Mouse (Mus musculus) forebrain, embryonic 15.5 days (tissue): ENCODE measurements around the gene Ndufs8. TPM values are rescaled to one million over a fixed set of nuclear protein-coding genes. Genes with fewer than 3 reads are reported as not detected.
A peak's percentile ranks its signal among the peaks of the same experiment; 100 is the strongest.

Source experiments
- ATAC-seq: fragments of 200-750 bp; cut with Nextera tagmentation; replicated peaks from 2 replicates; pipeline ENCODE4 v1.8.0; 2017; ENCODE audit warnings: mild to moderate bottlenecking, moderate TSS enrichment, moderate library complexity
- H3K27ac ChIP-seq: fragments of 300-500 bp; sonication (generic); replicated peaks from 2 replicates; pipeline ENCODE4 v1.5.1; 2015; ENCODE audit warnings: mild to moderate bottlenecking, inconsistent platforms
- H3K27me3 ChIP-seq: fragments of 300-500 bp; sonication (generic); 2 replicates; pipeline ENCODE4 v1.6.1; 2015; ENCODE audit warnings: inconsistent platforms
- H3K36me3 ChIP-seq: fragments of 300-500 bp; sonication (generic); 2 replicates; pipeline ENCODE4 v1.6.1; 2015; ENCODE audit warnings: mild to moderate bottlenecking, inconsistent platforms
- H3K4me1 ChIP-seq: fragments of 300-500 bp; sonication (generic); 2 replicates; pipeline ENCODE4 v1.6.1; 2015; ENCODE audit warnings: inconsistent platforms
- H3K4me2 ChIP-seq: fragments of 300-500 bp; sonication (generic); replicated peaks from 2 replicates; pipeline ENCODE4 v1.6.1; 2015; ENCODE audit warnings: mild to moderate bottlenecking, inconsistent platforms
- H3K4me3 ChIP-seq: fragments of 300-500 bp; sonication (generic); 2 replicates; pipeline ENCODE4 v1.5.1; 2015; ENCODE audit warnings: mild to moderate bottlenecking, inconsistent platforms
- H3K9ac ChIP-seq: fragments of 300-500 bp; sonication (generic); replicated peaks from 2 replicates; pipeline ENCODE4 v1.6.1; 2015; ENCODE audit warnings: mild to moderate bottlenecking, inconsistent platforms
- H3K9me3 ChIP-seq: fragments of 300-500 bp; sonication (generic); 2 replicates; pipeline ENCODE4 v1.6.1; 2016; ENCODE audit warnings: inconsistent platforms
- WGBS: fragments of 180-500 bp; shearing (Covaris S2); methylation state at CpG from one replicate; pipeline ENCODE4 v1.1.7; 2015; ENCODE audit warnings: mixed read lengths; 5-methylcytosine and 5-hydroxymethylcytosine counted together
- polyA plus RNA-seq: library from polyadenylated mRNA; unstranded; fragments of >200 nt; fragmentation: Nextera tagmentation; extraction: Ambion mirVana; gene quantifications from 2 replicates; pipeline ENCODE4 v1.2.1, GENCODE M21; 2015

Gene Ndufs8
- polyA plus RNA-seq, 1 experiment from 2014 or later = 195 TPM

DNA sequence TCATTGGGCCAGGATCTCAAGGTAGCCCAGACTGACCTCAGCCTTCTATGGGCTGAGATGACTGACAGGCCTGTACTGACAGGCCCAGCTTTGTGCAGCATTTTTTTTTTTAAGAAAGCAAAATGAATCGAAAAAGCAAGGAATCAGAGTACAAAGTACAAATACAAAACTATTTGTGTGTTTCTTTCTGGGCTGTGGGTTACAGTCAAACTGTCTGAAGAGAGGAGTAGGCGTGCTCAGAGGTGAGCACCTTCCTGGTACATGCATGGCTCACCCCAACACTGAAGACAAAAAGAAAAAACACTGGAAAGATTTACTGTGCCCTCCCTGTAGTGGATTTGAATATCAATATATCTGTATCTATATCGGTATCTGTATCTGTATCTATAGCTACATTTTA, 35.2 kb upstream of the Ndufs8 start:
- Histone ChIP-seq H3K9me3 (no peaks in the 10 kb centered on the region), H3K27ac (no peak overlapping the region), H3K4me3 (no peak overlapping the region), H3K36me3 (no peaks in the 10 kb centered on the region), H3K4me2 (no peak overlapping the region), H3K4me1 (0 out of 2 replicates have a peak, but pooled peaks cover 4% of the 10 kb centered on the region), H3K27me3 (0 out of 2 replicates have a peak, but pooled peaks cover 3% of the 10 kb centered on the region), H3K9ac (no peak overlapping the region)
- 77% methylated on average over 3 of the region's 3 CpGs for WGBS
- ATAC-seq = no peak

DNA sequence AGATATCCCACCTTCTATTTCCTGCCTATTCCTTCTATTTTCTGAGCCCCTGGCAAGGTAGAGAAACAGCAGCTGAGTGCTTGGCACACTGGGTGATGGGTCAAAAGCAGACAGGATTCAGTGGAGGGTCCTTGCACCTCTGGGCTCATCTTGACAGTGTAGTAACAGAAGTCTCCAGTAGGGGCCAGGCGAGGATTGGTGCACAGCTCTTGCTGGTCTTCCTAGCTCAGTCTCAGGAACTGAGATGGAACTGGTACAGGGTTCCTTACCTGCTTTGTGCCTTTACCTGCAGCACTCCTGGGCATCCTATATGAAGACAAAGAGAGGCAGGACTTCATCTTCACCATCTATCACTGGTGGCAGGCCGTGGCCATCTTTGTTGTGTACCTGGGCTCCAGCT, 34.1 kb upstream of the Ndufs8 start:
- no peak overlapping the region for H3K4me3 ChIP-seq
- H3K4me1 ChIP-seq = 0 out of 2 replicates have a peak, but pooled peaks cover 4% of the 10 kb centered on the region
- ATAC-seq = peak; percentile 68; the same call in 1 of the 2 replicates
- no peak overlapping the region for H3K4me2 ChIP-seq
- H3K27me3 ChIP-seq = 0 out of 2 replicates have a peak, but pooled peaks cover 3% of the 10 kb centered on the region
- H3K36me3 ChIP-seq = no peaks in the 10 kb centered on the region
- H3K27ac ChIP-seq = no peak overlapping the region
- H3K9ac ChIP-seq = no peak overlapping the region
- 12% methylated on average over 2 of the region's 2 CpGs for WGBS
- no peaks in the 10 kb centered on the region for H3K9me3 ChIP-seq

DNA sequence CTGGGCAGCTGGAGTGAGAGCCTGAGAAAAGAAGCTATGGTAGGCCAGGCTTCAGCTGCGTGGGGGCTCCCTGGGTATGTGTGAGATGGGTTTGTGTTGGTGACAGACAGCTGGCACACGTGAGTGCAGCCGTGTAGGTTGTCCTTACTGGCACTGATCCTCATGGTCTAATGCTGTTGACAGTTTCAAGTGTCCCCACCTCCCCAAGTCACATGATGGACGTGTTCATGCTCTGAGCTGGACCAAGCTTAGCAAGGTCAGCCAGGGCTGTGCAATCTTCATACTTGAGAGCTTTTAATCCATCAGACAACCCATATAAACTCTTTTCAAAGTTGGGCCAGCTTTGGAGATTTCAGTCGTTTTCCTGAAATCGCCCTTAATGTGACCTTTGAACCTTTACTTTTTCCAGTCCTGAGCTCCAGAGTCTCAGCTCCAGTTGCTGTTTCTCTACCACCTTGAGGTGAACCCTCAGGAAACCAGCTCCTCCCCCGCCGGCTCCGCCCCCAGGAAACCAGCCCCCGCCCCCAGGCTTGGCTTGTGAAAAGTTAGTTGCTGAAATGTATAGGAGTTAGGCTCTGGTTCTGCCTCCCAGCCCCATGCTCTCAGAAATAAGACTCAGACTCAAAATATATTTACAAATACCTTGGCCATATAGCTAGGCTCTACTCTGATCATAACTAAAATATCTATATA, 33.4 kb upstream of the Ndufs8 start:
- no peak overlapping the region for H3K4me2 ChIP-seq
- H3K9me3 ChIP-seq = no peaks in the 10 kb centered on the region
- no peak overlapping the region for H3K9ac ChIP-seq
- WGBS = 40% methylated on average over 10 of the region's 10 CpGs
- 0 out of 2 replicates have a peak, but pooled peaks cover 4% of the 10 kb centered on the region for H3K4me1 ChIP-seq
- H3K4me3 ChIP-seq = no peak overlapping the region
- no peak overlapping the region for H3K27ac ChIP-seq
- H3K36me3 ChIP-seq = no peaks in the 10 kb centered on the region
- ATAC-seq = no peak
- 0 out of 2 replicates have a peak, but pooled peaks cover 3% of the 10 kb centered on the region for H3K27me3 ChIP-seq

DNA sequence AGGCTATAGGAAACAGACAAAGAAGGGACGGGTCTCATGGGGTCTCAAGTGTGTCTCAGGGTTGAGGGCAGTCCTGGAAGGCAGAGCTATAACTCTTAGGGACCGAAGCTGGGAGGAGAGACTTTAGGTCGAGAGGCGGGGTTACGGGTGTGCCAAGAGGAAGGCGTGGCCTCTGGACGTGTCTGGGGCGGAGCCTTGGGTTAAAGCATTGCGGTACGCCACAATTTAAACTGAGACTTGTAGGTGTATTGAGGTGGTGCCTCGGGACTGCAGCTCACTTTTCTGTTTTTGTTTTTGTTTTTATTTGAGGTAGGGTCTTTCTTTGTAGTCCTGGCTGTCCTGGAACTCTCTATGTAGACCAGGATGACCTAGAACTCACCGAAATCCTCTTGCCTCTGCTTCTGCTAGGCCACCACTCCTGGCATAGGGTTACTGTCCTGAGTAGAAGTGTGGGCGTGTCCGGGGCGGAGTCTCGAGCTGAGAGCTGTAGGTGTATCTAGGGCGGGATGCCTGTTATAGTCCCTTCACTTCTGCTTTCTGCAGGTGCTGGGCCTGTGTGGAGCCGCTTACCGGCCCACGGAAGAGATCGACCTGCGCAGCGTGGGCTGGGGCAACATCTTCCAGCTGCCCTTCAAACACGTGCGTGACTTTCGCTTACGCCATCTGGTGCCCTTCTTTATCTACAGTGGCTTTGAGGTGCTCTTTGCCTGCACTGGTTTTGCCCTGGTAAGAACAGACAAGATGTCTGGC, 30.6 kb upstream of the Ndufs8 start:
- H3K4me3 ChIP-seq = no peak overlapping the region
- 0 out of 2 replicates have a peak, but pooled peaks cover 4% of the 10 kb centered on the region for H3K4me1 ChIP-seq
- H3K9me3 ChIP-seq = no peaks in the 10 kb centered on the region
- H3K27ac ChIP-seq = no peak overlapping the region
- no peak for ATAC-seq
- H3K4me2 ChIP-seq = no peak overlapping the region
- H3K36me3 ChIP-seq = no peaks in the 10 kb centered on the region
- 30% methylated on average over 27 of the region's 27 CpGs for WGBS
- 0 out of 2 replicates have a peak, but pooled peaks cover 3% of the 10 kb centered on the region for H3K27me3 ChIP-seq
- no peak overlapping the region for H3K9ac ChIP-seq

DNA sequence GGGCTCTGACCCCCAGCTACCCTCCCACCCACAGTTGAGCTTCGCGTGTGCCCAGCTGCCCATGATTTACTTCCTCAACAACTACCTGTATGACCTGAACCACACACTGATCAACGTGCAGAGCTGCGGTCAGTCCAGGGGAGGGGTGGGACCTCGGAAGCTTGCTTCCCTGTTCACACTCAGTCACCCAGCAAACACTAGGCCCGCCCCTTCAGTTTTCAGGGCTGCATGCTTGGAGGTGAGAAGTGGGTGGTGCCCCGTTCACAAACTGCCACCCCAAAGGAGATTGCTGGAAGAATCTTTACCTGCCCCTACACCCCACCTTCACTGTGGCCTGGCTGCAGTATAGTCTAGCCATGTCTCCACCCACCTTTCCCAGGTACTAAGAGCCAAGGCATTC, 29.7 kb upstream of the Ndufs8 start:
- Histone ChIP-seq H3K4me3 (no peak overlapping the region), H3K4me1 (0 out of 2 replicates have a peak, but pooled peaks cover 4% of the 10 kb centered on the region), H3K9me3 (no peaks in the 10 kb centered on the region), H3K36me3 (no peaks in the 10 kb centered on the region), H3K27ac (no peak overlapping the region), H3K4me2 (no peak overlapping the region), H3K27me3 (0 out of 2 replicates have a peak, but pooled peaks cover 3% of the 10 kb centered on the region), H3K9ac (no peak overlapping the region)
- 90% methylated on average over 7 of the region's 7 CpGs for WGBS
- no peak for ATAC-seq

DNA sequence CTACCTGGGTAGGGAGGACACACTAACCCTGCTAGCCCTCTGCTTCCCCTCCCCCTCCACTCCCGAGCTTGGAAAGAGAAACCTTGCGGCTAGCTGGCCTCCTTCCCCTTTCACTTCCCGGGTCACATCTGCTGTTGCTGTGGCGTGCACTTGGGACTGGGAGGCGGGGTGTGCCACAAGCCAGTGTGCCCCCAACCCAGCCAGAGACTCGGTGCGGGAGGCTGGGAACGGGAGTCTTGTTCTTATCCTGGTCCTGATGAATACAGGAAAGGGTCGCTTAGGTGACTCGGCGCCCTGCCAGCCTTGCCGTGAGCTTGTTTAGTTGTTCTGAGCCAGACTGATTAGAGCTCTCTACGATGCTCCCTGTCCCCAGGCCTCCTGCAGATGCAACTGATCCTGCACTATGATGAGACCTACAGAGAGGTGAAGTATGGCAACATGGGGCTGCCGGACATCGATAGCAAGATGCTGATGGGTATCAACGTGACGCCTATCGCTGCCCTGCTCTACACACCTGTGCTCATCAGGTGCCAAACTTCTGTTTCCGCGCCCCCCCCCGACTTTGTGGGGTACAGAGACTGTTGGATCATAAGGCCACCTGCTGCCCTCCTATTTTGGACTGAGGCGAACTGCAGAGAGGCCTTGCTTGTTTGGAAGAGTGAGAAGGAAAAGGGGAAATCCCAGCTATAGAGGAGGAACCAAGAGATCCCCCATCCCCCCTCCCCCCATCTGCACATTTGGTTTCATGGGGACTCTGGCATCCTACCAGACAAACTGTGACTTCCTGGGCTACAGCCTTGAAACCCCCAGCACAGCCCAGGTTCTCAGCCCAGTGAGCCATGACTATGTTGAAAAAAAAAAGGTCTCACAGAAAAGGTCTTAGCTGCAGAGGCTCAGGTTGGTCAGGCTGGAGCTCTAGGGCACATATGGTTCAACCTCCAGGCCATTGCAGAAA, 23.6 kb upstream of the Ndufs8 start:
- 6% methylated on average over 21 of the region's 22 CpGs for WGBS
- no peaks in the 10 kb centered on the region for H3K9me3 ChIP-seq
- peak overlapping the region; percentile 33 for H3K9ac ChIP-seq
- H3K36me3 ChIP-seq = no peaks in the 10 kb centered on the region
- H3K4me3 ChIP-seq = peak overlapping the region; percentile 39
- peaks cover 13% of the 10 kb centered on the region for H3K4me1 ChIP-seq
- peaks cover 4% of the 10 kb centered on the region; the same call in 1 of the 2 replicates for H3K27me3 ChIP-seq
- ATAC-seq = no peak
- no peak overlapping the region for H3K27ac ChIP-seq
- H3K4me2 ChIP-seq = peak overlapping the region; percentile 70

DNA sequence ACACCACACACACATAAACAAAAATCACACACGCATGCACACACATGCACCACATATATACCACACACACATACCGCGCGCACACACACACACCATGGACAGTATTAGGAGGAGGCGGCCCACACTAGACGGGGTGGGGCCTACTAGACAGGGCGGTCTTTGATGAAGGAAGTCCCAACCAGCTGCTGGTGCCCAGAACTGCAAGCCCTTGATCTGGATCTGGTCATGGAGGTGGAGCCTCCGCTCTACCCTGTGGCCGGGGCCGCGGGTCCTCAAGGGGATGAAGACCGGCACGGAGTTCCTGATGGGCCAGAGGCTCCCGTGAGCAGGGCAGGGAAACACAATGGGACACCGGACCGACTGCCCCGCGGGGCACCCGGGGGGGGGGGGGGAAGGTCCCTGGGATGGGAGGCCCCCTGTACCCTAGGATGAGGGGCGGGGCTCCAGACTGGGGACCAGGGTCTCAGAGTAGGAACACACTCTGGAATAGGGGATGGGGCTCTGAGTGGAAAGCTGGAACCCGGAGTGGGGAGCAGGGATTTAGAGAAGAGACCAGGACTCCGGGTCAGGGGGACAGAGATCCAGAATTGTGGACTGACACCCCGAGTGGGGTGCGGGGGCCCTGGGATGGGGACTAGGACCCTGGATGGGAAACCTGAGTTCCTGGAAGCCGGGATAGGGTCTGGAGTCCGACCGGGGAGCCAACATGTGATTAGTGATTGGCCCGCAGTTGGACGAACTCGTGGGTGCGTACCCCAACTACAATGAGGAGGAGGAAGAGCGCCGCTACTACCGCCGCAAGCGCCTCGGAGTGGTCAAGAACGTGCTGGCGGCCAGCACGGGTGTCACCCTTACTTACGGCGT, 22.7 kb upstream of the Ndufs8 start, which contains the start of gene Unc93b1:
TSS of gene Unc93b1 (plus strand) at position 155 of the 864 bp plus-strand sequence.
- WGBS = 8% methylated on average over 42 of the region's 42 CpGs
- H3K4me1 ChIP-seq = peaks cover 18% of the 10 kb centered on the region
- no peaks in the 10 kb centered on the region for H3K9me3 ChIP-seq
- 0 out of 2 replicates have a peak, but pooled peaks have one; percentile 51 for ATAC-seq
- H3K36me3 ChIP-seq = no peaks in the 10 kb centered on the region
- H3K4me2 ChIP-seq = peak within 1 kb of the TSS; percentile 70
- H3K27ac ChIP-seq = no peak within 1 kb of the TSS
- H3K9ac ChIP-seq = peak within 1 kb of the TSS; percentile 33
- peak within 1 kb of the TSS; percentile 39 for H3K4me3 ChIP-seq
- H3K27me3 ChIP-seq = peaks cover 4% of the 10 kb centered on the region; the same call in 1 of the 2 replicates

DNA sequence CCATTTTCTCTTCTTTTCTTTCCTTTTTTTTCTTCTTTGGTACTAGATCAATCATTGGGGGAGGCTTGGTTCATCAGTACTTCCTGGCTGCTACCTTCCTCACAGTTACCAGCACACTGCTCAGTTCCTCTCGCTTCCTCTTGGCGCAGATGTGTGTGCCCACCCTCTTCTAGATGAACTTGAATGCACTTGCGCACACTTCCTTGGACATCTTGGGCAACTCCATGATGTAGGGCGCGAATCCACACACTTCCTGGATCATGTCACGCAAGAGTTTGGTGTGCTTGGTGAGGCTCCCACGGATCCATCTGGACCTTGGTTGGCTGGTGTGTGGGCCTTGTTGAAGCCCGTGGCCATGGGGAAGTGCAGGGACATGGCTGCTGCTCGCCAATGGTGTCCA, 19.1 kb upstream of the Ndufs8 start:
- Histone ChIP-seq H3K9ac (no peak overlapping the region), H3K36me3 (no peaks in the 10 kb centered on the region), H3K27me3 (peaks cover 4% of the 10 kb centered on the region; the same call in 1 of the 2 replicates), H3K27ac (no peak overlapping the region), H3K4me2 (no peak overlapping the region), H3K4me1 (peaks cover 32% of the 10 kb centered on the region), H3K4me3 (no peak overlapping the region), H3K9me3 (no peaks in the 10 kb centered on the region)
- 91% methylated on average over 9 of the region's 9 CpGs for WGBS
- no peak for ATAC-seq

DNA sequence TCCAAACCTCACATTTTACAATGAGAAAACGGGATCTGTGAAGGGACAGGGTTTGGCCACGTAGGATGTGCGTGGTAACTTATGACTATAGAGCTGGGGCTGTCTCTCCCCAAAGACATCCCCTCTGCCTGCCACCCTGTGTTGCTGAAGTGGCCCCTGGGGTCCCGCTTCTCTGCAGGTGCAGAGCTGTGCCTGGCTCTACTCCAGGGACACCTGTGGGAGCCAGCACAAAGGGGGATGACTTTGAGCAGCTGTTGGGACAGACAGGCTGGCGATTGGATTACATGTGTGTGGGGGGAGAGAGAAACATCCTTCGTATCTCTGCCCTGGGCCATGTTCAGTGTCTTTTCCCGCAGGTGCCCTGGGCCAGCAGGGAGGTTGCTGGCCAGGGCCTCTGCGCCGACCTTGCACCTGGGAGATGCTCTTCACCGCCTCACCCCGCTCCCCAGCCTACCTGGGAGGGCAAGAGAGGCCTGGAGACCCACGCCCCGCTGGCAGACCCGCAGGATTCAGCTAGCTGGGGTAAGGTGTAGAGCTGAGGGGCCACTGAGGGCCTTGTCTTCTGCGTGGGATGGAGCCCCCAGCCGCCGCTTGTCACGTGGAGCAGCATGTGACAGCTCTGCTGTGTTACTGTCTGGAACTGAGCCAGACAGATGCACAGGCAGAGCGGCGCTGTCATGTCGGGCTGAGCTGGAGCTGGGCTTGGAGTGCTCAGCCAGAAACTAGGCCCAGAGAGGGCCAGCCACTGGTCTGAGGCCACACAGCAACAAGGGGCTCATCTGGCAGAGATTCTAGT, 17.9 kb upstream of the Ndufs8 start:
- Histone ChIP-seq H3K27ac (0 out of 2 replicates have a peak overlapping the region, but pooled peaks have one; percentile 60), H3K27me3 (peaks cover 4% of the 10 kb centered on the region; the same call in 1 of the 2 replicates), H3K9me3 (no peaks in the 10 kb centered on the region), H3K4me1 (peaks cover 22% of the 10 kb centered on the region), H3K4me2 (no peak overlapping the region), H3K4me3 (no peak overlapping the region), H3K36me3 (no peaks in the 10 kb centered on the region), H3K9ac (no peak overlapping the region)
- 69% methylated on average over 21 of the region's 21 CpGs for WGBS
- no peak for ATAC-seq

DNA sequence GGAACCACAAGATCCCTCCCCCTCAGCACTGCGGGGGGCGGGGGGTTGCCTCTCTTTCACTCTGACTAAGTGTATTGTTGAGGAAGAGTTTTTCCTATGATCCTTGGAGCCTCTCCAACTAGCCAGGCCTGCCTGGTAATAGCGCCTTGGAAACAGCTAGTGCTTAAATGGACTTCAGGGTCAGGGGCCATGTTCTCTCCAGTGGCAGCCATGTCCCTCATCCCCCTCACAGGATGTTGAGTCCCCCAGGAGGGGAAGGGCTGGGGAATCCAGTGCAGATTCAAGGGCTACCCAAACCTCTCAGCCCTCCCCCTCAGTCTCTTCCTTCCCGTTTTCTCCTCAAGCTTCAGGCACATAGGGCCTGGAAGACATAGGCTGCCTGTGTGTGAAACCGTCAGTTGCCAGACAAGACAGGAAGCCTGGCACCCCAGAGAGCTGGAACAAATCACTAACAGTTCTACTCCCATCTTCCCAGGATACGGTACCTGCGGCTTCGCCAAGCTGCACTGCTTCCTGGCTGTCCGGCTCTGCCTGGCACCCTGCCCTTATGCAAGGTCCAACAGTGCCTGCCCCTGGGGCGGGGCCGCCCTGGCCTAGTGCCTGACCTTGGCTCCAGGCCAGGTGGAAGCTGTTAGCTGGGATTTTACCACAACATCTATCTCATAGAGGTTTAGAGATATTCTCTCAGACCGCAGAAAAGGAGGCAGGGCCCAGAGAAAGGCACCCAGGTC, 16.8 kb upstream of the Ndufs8 start, which contains the start of gene Aldh3b1:
TSS of gene Aldh3b1 (minus strand) at position 598 of the 731 bp plus-strand sequence.
- WGBS = 41% methylated on average over 12 of the region's 12 CpGs
- ATAC-seq = peak; percentile 43; the same call in 1 of the 2 replicates

More for the DNA sequence above, 16.8 kb upstream of the Ndufs8 start, which contains the start of gene Aldh3b1:
- peaks cover 19% of the 10 kb centered on the region for H3K4me1 ChIP-seq
- no peak within 1 kb of the TSS for H3K4me3 ChIP-seq
- no peaks in the 10 kb centered on the region for H3K36me3 ChIP-seq
- no peak within 1 kb of the TSS for H3K9ac ChIP-seq
- no peaks in the 10 kb centered on the region for H3K27me3 ChIP-seq
- no peaks in the 10 kb centered on the region for H3K9me3 ChIP-seq
- peak within 1 kb of the TSS; percentile 60 for H3K27ac ChIP-seq
- no peak within 1 kb of the TSS for H3K4me2 ChIP-seq
